Mouse (Mus musculus) monocyte, adult 2 months (primary cell): Measurements from ENCODE around the gene Efcab11.

Experiments used
- DNase-seq, 2 experiments: peaks; one replicate each; pipeline ENCODE4 v3.0.0; 2022; ENCODE audit warnings: low spot score in 2 of 2, low read depth in 1 of 2

Gene Efcab11

GRCm38 (mm10) chr12:99757754-99758526 is 126.3 kb downstream of the Efcab11 start:
- no peak for DNase-seq

GRCm38 (mm10) chr12:99756914-99757687 is 127.1 kb downstream of the Efcab11 start:
- no peak for DNase-seq

- no peak for DNase-seq
These were observed 128.0 kb downstream of the Efcab11 start for GRCm38 (mm10) chr12:99756213-99756612.

GRCm38 (mm10) chr12:99752986-99753385 is 131.3 kb downstream of the Efcab11 start:
- DNase-seq, result no peak

GRCm38 (mm10) chr12:99749391-99749790 is 134.8 kb downstream of the Efcab11 start:
- DNase-seq, result no peak

- DNase-seq, result no peak
These were observed 142.6 kb downstream of the Efcab11 start for GRCm38 (mm10) chr12:99741631-99742030.

- no peak for DNase-seq
These were observed 145.0 kb downstream of the Efcab11 start for GRCm38 (mm10) chr12:99739211-99739610.

- no peak for DNase-seq
These were observed 146.0 kb downstream of the Efcab11 start for GRCm38 (mm10) chr12:99738256-99738655.

- DNase-seq, result no peak
These were observed 147.3 kb downstream of the Efcab11 start for GRCm38 (mm10) chr12:99736971-99737370.

GRCm38 (mm10) chr12:99735172-99735571 is 149.1 kb downstream of the Efcab11 start:
- no peak for DNase-seq

- no peak for DNase-seq
These were observed 160.0 kb downstream of the Efcab11 start for GRCm38 (mm10) chr12:99724206-99724605.

GRCm38 (mm10) chr12:99723791-99724190 is 160.4 kb downstream of the Efcab11 start:
- DNase-seq, result no peak

GRCm38 (mm10) chr12:99721318-99721717 is 162.9 kb downstream of the Efcab11 start:
- no peak for DNase-seq

- no peak for DNase-seq
These were observed 164.5 kb downstream of the Efcab11 start for GRCm38 (mm10) chr12:99719777-99720176.

GRCm38 (mm10) chr12:99718161-99718560 is 166.1 kb downstream of the Efcab11 start:
- DNase-seq, result no peak

GRCm38 (mm10) chr12:99716038-99716610 is 168.1 kb downstream of the Efcab11 start:
- no peak for DNase-seq

GRCm38 (mm10) chr12:99715129-99716037 is 168.9 kb downstream of the Efcab11 start:
- no peak for DNase-seq

GRCm38 (mm10) chr12:99712214-99712613 is 172.0 kb downstream of the Efcab11 start:
- no peak for DNase-seq

- DNase-seq, result no peak
These were observed 182.0 kb downstream of the Efcab11 start for GRCm38 (mm10) chr12:99702248-99702647.

- DNase-seq, result no peak
These were observed 183.9 kb downstream of the Efcab11 start for GRCm38 (mm10) chr12:99700380-99700779.
